Mouse (Mus musculus) mature B cell (primary cell): ENCODE results near the gene Cyp4v3.
"Not testable (repeated sequence)": the region's sequence is repeated elsewhere in the genome, so short reads cannot be mapped to it uniquely, and the experiment has no call there.

ENCODE experiments used
- in situ Hi-C: fragments of 300-500 bp; cut with MboI; formaldehyde crosslinking; loops from 2 replicates; pipeline ENCODE4 v1.14.3; 2019

The Cyp4v3 gene

DNA sequence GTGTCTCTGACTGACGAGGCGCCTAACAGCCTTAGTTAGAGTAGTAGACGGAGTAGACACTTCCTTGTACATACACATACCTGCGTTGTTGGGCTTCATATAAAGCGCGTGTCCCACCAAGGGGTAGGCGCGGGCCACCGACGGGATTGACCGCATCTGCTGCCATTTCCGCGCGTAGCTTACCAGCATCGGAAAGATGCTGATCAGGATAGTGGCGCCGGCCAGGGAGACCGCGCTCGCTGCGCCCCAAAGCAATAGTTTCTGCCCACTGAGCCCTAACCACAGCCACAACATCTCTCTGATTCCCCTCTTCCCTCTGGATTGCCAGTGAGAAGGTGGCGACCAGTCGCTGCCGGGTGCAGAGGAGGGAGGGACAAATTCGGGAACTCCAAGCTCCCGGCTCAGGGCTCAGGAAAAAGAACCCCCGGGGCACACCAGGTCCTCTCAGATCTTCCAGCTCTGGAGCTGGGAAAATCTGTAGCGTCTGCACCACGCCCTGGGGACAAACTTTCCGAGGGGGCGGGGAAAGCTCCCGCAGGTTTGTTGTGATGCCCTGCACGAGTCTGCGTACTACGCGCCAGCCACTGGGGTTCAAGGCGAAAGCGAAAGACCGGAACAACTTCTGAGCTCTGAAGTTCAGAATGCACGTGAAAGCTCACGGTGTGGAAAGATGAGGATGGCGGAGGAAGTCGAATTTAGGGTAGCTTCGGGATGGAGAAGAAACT is at the start of gene Cyp4v3:
TSS of gene Cyp4v3 (minus strand) at position 532 of the 725 bp plus-strand sequence.
- in situ Hi-C loops = no loop called here

DNA sequence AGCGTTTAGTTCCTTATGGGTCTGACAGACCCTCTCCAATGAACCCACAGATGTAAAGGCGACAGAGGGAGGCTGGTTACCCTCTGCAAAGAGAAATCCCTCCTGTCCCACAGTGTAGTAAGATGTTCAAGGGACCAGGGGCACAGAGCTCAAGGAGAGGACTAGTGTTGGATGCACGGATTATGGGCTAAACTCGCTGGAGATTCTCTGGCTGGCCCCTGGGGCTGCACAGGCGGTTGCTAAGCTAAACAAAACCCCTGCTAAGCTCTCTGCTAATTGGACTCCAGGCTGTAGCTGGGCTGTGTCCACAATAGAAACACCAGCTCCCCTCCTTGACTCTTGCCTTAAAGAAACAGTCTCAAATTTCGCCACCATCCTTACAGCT is 48.9 kb upstream of the Cyp4v3 start, which contains the start of gene Fam149a:
TSS of gene Fam149a (minus strand) at position 329 of the 385 bp plus-strand sequence.
- in situ Hi-C loops = no loop called here

DNA sequence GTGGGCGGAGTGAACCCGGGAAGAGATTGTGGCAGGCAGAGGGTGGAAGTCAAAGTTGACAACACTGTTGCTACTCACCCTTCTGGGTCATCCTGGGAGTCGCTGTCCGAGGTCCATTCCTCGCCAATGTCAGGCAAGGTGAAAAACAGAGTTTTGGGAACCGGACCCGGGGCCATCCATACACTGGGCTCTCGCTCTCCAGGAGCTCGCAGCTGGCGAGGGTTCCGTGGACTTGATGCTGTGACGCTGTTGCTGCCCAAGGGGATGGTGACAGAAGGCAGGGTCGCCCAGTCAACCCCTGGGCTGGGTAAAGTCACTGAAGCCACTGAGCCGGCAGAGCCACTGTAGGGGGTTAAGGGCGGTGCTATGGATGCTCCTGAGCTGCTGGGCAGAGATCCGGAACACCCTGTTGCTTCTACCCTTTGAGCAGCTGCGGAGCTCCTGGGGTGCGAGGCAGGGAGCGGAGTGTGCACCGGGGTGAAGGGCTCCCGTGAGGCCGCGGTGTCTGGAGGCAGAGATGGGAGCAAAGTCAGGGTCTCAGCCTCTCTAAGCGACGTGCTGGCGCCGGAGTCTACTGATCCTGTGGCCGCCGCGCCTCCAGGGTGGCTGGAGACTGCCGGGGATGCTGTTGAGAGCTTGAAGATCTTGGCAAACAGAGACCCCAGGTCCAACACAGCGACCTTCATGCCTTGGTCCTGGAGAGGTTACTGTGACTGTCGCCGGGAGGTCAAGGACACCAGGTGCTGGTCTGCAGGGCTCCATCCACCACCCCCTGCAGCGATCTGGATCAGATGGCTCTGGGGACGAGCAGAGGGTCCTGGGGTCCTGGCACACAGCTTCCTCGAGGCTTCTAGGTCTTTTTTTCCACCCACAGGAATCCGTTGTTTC is 48.3 kb upstream of the Cyp4v3 start:
- in situ Hi-C loops = no loop called here

DNA sequence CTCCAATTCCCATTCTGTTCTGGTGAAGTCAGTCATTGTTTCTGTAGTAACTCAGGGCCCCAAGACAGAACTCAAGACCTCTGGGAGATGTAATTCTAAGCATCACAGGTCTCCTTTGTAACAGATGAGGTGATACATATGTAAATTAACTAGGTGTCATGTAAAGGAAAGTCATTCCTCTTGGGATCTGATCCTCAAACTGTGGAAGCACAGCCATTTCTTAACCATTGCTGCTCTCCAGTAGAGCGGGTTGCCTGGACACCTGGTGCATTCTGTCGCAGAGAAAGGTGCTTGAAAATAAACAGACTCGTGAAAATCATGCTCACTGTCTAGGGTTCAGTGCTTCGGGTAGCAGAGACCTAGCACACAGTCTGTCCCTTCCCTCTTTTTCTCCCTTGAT is 47.6 kb upstream of the Cyp4v3 start:
- in situ Hi-C loops = no loop called here

DNA sequence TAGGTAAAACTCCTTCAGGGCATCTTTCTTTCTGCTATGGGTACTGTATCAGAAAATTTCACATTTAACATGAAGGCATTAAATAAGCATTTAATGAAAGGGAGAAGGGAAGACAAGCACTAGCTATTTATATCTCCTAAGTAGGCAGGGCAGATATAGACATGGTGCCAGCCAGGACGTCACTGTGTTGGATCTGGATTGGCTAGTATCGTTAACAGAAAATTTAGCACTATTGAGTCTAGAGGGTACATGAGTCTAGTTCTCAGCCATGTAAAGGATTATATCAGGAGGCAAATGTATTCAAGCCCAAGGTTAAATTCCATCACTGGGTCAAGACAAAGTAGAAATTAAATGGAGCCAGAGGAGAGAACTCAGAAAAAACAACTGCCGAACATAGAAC is 41.1 kb upstream of the Cyp4v3 start:
- in situ Hi-C loops = no loop called here

DNA sequence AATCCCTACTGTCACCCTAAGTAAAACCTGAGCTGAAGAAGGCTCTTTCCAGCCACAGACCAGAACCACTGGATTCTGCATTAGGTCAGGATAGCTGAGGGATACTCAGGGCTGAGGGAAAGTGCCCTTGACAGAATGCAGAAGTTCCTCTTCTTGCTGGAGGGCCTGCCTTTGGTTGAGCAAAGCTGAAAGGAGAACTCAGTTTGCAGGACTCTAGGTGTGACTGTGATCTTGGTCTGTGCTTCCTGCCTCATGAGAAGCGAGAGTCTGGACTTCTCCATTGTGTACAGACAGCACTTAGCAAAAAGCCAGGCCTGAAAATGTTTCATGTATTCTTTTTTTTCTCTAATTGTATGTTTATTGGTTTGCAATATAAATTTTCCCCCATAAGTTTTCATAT is 34.1 kb upstream of the Cyp4v3 start:
- in situ Hi-C loops = no loop called here

DNA sequence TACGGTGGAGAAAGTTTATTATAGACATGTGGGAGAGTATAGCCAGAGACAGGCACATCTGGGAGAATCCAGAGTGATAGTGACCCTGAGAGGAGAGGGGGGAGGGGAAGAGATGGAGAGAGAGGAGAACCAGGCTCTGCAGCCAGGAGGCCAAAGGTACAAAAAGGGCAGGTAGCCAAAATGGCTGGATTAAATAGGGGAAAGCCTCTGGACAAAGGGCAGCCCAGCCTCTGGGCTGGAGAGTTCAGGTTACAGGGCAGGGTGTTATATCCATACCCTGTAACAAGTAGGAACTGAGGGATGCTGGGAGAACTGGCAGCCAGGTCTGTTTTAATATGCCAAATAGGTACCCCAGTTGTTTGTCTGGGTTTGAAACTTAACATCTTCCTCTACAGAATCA is 30.2 kb upstream of the Cyp4v3 start:
- in situ Hi-C loops = no loop called here

DNA sequence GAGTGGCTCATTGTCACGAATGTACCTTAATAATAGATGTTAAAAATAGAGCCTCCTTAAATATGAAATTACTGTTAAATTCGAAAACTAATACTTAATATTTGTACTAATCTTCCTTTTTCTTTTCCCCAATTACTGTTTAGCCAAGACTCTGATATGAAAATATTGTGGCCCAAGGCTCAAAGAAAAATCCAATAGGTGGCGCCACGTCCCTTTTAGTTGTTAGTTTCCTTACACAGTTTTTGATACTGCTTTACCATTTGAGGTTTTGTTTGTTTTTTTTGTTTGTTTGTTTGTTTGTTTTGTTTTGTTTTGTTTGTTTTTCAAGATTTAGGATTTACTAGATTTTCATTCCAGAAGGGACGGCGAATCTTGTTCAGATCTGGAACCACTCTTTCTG is 29.3 kb upstream of the Cyp4v3 start:
- in situ Hi-C loops = no loop called here

DNA sequence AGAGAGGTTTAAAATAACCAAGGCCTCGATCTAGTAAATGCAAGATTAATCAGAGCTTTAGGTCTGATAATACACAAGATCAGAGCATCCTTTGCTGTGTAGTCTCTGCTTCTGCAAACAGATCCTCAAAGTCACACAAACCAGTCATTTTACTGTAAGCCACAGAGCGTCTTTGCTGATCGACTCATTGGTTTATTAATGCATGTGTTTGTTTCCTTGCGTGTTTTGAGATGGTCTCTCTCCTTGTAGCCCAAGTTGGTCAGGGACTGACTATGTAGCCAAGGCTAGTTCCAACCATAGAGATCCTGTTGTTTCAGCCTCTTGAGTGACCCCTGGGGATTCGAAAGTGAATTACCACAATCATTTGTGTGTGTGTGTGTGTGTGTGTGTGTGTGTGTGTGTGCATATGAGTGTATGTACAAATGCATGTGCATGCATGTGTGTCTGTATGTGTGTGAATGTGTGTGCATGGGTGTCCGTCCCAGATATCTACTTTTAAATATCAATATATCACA is 26.1 kb upstream of the Cyp4v3 start:
- in situ Hi-C loops = no loop called here

GRCm38 (mm10) chr8:45358132-45358918 is 25.3 kb upstream of the Cyp4v3 start:
- in situ Hi-C loops = no loop called here

DNA sequence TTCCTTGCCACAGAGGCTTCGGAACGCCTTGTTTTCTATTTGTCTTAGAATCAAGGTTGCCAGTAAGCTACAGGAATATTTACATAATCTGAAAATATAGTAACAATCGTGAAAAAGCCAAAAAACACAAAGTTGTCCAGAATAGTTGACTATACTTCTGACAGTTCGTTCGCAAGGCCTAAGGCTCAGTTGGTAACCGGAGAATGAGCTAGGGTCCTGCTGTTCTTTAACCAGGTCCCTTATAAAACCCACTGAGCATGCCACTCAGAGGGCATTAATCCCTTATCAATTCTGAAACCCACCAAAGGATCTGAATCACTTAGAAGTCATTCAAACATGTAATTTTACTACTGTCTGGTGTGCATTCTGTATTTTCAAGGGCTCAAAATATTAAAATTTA is 22.8 kb upstream of the Cyp4v3 start:
- in situ Hi-C loops = no loop called here

GRCm38 (mm10) chr8:45345031-45345430 is 12.0 kb upstream of the Cyp4v3 start:
- in situ Hi-C loops = no loop called here

DNA sequence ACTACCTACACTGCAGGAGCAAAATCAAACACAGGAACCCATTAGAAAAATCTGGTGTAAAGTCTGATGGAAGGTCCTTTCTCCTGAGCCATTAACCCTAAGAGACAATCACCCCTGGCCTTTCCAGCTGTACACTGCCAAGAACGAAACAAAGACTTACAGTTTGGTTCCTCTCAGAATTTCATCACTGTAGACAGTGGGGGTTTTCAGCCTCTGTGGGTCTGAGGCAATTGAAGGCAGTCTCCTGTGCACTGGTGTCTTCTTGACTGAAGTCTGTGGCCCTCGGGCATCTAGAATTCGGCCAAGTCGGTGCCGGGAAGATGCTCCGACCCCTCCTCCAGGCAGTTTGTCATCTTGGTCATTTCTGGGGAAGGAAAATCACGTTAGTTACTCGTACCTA is 11.3 kb upstream of the Cyp4v3 start:
- in situ Hi-C loops = no loop called here

- in situ Hi-C loops = no loop called here
Observed at GRCm38 (mm10) chr8:45341630-45342628, 8.9 kb upstream of the Cyp4v3 start.

DNA sequence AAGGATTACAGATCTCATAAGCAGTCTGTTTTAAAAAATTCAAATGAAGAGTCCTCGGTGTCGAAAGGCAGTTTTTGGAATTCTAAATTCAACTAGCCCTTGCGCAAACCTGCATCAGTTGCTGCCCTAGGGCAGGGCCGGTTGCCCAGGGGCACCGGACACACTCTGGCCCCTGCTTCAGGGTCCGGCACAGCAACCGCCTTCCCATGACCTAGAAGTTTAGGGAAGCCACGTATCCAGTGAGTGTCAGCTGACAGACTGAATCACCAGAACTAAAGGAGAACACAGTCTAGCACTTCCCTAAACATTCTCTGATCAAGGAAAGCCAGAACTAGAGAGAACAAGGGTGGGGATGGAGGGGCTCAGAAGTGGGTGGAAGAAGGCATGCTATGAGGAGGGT is 477 bp upstream of the Cyp4v3 start:
- in situ Hi-C loops = no loop called here

DNA sequence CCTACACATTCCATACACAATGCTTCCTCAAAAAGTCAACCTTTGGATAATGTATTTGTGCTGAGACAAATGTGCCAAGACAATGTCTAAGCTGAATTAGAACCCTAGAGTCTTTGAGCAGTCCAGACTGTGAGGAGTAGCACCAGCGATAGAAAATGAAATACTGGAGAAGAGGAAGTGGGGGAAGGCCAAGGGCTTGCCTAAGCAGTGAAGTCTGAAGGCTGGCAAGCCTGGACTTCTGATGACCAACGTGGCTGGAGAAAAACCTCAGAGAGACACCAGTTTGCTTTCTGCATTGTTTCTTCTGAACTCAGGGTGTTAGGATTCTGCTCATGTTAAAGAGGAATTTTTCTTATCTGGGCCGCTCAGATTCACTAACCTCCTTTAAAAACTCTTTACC is 2.2 kb downstream of the Cyp4v3 start:
- in situ Hi-C loops = no loop called here

DNA sequence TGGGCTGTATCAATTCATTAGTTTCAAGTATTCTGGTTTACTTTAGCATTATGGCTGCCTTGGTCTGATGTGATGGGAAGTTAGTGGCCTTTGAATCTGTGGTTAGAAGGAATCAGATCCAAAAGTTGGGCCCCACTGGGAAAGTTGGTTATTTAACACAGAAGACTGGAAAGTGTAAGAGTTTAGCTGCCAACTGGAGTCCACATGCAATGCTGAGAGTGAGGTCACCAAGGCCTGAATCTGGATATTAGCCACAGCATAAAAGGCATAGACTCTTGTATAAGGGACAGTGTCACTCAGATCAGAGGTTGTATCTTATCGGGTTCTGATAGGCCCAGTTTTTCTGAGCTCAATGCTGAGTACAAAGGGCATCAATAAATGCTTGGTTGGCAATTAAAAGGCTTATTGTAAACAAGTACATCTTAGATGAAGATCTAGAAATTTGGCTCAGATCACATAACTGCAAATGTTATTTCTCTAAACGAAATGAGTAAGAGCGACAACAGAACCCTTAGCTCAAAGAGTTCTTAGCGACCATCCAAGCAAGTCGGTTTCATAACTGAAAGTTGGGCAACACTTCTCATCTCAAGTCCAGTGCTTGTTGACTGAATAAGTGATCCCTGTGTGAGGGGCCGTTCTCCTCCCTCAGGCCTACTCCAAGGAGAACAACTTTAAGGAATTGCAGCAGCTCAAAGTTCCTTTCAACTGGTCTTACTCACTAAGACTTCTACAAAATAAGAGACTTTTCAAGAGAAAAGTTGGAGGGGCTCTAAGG is 3.6 kb downstream of the Cyp4v3 start:
- in situ Hi-C loops = no loop called here

- in situ Hi-C loops = not testable (repeated sequence)
Observed at GRCm38 (mm10) chr8:45327076-45327475, 5.9 kb downstream of the Cyp4v3 start.

DNA sequence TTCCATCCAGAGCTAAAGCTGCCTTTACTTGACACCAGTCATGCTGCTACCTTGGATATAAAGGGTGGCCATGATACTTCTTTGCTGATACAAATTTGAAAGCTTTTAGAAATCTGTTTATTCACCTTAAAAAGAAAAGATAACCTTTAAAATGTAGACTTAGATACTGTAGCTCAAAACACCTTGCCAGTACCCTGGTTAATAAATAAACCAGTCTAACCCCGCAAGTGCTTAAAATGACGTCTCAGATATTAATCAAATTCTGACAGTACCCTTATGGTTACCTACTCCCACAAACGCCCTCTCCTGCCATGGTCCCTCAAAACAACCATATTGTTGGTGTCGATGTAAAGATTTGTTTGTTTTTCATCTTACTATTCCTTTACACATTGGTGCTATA is 8.9 kb downstream of the Cyp4v3 start:
- in situ Hi-C loops = no loop called here

DNA sequence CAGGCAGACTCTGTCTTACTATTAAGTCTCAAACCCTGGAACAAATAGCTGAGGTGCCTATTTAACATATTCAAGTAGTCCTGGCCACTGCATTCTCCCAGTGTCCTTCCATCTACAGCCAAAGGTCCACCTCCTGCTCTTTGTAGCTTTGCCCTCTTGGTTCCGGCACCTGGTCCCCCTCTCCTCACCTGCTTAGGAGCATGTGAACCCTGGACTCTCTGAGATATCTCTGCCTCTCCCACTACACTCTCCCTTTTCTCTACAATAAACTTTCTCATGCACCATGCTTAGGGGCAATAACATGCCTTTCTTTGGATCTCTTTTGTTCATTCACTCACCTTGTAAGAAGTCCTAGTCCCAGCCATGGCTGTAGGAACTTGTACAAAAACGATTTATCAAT is 11.7 kb downstream of the Cyp4v3 start:
- in situ Hi-C loops = no loop called here
